Mouse (Mus musculus): ENCODE data around the gene Zfp189.

Zfp189 gene

DNA sequence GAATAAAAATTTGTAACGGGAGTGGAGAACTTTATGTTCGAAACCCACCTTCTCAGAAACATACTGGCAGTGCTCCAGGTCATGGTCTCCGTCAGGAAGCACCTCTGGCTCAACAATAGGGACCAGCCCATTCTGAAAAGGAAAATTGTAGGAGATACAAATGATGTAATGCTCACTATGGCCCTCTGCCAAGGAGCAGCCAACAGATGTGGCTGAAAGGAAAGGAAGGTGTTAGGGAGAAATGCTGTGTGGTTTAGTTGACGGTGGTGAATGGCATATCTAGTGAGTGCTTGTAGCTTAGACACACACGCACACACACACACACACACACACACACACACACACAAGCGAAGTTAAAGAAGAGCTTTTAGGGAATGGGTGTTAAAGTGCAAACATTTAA, 18.7 kb downstream of the Zfp189 start:
- DNase-seq = peak in 1 of 2 experiments; percentile 1

DNA sequence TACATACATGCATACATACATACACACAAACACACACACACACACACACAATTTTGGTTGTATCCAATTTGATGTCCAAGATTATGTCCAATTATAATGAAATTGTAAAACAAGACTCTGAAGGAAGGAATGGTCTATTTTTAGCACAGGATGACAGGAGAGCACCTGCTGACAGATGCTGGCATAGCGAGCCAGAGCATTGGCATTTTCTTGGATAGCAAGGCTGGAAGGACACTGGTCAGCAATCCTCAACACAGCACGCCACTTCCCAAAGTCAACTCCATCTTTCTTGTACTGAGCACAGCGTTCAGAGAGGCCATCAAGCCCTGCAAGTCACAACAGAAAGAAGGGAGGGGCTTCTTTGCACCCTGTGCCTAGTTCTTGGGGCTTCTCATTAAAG, 20.0 kb downstream of the Zfp189 start:
- DNase-seq = no peak

DNA sequence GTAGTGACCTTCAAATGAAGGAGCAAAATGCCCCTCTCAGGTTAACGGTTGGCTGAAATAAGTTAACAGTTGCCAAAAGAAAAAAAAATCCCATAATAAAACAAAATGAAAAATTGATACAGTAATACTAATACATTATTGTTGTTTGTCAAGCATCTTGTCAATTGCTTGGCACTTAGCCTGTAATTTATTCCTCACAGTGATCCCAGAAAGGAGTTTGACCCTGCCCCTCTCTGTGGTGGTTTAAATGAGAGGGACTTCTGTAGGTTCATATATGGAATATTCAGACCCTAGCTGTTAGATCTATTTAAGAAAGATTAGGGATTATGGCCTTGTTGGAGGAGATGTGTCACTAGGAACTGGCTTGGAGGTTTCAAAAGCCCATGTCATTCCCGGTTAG, 25.1 kb downstream of the Zfp189 start:
- DNase-seq = no peak

DNA sequence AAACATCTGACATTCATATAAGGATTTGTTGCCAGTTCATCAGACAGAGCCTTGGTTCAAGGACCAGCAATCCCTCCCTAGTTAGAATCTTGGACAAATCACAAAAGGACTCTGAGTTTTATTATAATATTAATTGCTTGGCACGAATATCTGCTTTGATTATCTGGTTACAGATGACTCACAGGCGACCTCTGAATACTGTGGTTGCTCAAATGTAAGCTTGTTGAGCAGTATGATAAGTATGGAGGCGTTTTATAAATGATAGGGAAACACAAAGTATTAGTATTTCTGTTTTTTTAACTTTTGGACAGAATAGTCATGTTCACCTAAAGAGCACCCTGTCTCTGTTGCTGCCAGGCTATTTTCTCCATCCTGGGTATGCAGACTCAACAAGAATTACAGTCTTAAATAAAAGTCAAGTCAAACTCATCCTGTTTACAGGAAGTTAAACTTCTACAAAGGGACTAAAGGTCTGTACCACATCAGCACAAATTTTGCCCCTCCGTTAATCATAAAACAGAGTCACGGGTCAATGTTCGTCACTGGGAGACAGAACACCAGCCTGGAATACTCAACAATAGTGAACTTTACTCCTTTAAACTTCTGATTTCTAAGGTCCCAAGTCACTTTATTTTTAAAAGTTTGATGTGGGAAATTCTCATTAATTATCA, 26.0 kb downstream of the Zfp189 start:
- DNase-seq = no peak

DNA sequence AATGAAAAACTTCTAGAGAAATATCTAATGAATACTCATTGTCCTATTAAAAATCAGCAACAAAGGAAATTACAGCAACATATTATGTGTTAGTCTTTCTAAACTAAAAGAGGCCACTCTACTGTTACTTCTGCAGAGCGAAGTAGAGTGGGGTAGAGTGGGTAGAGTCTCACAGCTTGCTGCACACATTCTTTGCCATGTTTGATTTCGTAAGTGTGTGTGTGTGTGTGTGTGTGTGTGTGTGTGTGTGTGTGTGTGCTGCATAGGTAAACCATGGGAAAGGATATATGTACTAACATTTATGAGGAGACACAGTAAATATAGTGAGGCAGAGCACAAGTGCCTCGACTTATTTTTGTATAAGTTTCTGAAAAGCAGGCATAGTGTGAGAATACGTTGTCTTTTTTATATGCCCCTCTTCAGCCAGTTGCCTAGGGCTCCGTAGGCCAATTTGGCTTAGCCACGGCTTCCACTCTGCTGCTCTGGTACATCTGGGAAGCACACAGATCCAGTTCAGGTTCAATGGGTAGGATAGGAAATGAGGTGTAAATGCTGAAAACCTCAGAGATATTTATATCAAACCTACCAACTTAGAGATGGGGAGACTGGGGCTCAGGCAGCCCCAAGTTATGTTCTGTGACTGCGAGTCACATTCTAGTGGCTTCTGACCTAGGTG, 26.7 kb downstream of the Zfp189 start:
- no peak for DNase-seq

DNA sequence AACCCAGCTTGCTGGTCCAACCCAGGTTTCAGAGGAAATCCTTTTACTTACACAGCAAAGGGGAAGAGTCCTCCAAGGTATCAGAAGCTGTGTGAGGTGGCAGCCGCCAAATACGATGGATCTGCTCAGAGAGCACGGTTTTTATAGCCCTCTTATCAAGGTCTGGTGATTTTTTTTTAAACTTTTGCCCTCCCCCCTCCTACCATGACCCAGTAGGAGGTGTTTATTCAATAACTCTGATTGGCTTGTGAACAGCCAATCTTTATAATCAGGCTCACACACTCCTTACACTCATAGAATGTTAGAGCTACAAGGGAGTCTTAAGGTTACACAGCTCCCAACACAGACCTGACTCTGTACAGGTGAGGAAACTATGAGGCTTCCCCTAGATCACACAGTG, 28.4 kb downstream of the Zfp189 start, which contains the start of gene Aldob:
TSS of gene Aldob (minus strand) at position 164 of the 400 bp plus-strand sequence.
- DNase-seq = no peak

DNA sequence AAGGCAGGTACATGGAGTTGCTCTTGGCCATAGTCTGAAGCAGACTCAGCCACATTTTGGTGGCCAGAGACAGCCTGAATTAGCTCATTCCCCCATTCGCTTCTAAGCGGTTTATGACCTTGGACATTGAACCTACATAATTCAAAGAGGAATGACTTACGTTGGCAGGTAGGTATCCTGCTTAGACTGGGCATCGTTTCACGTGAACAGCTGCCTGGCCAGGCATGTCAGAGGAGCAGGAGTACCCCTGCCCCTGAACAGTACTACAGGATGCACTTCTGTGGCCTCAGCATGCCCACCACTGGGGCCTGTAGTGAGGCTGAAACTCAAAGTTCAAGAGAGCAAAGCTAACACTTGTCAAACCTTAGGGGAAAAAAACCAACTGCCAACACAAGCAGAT, 32.4 kb downstream of the Zfp189 start:
- DNase-seq = no peak

DNA sequence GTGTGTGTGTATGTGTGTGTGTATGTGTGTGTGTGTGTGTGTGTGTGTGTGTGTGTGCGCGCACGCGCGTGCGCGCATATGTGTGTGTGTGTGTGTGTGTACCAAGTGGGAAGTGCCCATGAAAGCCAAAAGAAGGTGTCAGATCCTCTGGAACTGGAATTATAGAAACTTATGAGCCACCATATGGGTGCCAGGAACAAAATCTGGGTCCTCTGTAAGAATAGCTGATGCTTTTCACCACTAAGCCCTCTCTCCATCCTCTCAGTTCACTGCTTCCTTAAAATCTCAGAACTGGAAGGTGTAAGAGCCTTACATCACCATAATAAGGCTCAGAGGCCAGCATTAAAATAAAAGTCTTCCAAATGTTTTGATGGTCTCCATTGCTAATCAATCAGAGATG, 36.4 kb downstream of the Zfp189 start:
- no peak for DNase-seq

DNA sequence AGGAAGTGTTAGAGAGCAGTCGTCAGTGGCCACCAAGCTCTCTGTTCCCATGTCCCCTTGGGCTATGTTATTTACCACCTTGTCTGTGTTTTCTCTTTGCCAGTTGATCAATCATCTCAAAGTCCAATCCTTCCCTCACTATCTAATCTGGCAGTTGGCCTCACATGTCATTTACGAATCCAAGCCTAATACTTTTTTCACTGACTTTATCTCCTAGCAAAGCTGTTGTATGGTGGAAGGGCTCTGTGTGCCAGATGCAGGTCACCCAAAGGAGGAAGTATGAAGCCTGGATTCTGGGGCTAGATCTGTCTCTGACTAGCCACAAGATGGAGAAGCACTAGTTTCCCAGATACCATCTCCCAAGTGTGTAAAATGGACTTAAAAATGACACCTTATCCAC, 37.2 kb downstream of the Zfp189 start:
- DNase-seq = no peak

DNA sequence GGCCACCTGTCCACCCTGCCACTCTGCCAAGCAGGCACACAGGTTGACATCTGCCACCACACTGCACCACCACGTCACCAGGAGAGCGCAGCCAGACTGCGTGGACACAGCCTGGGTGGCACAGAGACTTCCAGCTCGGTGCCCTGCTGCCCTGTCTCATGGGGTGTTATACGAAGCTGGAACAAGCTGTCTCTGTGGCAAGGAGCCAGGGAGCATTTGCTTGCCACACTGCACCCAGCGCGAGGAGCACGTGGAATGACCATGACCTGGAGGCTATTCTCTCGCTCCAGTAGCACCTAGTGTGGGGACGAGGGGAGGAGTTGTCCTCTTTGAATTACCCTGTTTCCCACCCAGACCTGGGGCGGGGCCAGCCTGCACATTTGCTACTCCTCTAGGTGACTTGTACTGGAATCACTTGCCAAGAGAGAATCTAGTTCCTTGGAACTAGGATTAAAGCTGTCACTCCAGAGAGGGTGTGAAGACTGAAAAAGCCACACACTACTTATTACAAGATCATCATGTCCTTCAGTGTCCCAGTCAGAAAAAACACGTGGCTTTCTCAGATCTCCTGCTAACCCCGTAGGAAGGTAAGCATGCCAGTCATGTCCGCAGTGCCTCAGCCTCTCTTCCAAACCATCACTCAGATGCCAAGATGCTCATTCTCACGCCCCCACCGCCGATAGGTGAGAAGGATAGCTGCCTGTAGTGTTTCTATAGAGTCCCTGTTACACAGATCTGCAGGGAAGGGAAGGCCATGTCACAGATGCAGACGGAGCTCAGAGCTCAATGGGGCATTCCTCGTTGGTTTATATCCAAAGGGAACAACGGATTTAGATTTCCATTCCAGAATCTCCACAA, 39.2 kb downstream of the Zfp189 start:
- DNase-seq = peak in 1 of 2 experiments; percentile 20

DNA sequence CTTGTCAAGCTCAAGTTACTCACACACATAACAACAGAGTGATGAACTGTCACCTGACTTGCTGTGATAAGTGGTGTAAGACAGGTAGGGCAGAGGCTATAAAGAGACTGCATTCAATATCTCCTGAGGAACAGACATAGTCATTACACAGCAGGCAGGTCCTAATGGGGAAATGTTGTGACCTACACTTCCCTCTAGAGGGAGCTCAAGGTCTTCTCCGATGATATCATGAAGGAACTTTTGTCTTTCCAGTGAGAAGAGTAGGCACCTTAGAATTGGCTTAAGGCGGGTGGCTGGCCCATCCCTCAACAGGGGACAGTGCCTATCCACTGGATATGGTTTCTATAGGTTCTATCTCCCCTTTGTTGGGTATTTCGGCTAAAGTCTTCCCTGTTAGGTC, 46.6 kb downstream of the Zfp189 start:
- DNase-seq = peak; percentile 31 to 69

DNA sequence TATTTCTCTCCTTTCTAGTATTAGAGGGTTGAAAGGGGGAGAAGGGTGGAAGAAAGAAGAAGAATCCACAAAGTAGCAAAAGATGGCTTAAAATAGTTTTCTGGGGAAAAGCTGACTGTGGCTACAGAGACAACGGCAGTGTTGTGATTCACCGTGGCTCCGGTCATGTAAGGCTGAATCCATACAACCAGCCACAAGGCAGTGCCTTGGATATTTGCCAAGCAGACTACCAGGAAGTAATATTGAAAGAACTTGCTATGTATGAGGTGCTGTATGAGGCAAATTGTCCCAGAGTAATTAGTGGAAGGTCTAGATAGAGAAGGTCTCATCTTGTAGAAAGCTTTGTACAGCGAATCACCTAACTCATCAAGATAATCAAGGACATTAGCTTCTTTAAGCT, 51.2 kb downstream of the Zfp189 start:
- no peak for DNase-seq
